Mouse (Mus musculus): ENCODE data around the gene Notum. TPM values are rescaled to one million over a fixed set of nuclear protein-coding genes. Genes with fewer than 3 reads are reported as not detected.
"Not testable (repeated sequence)": the region's sequence is repeated elsewhere in the genome, so short reads cannot be mapped to it uniquely, and the experiment has no call there.

Notum gene
- polyA plus RNA-seq, 1 experiment from 2014 or later, result 0.57 TPM

DNA sequence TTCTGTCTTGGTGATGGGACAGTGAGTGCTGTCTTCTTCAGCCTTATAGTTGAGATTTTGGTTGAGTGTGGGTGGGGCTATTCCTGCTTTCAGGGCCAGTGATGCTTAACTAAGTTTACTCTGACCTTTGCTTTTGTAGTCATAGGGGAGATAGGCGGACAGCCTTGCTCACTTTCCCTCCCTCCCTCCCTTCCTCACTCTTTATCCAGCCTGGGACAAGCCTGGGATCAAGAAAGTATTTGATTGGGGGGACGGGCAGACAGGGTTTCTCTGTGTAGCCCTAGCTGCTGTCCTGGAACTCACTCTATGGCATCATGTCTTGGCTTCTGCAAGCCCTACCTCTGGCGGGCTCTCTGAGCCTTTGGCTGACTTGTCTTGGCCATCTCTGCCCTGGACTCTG lies 32.5 kb upstream of the Notum start:
- no peaks in the 10 kb centered on the region for H3K27me3 ChIP-seq (ENCODE audit: poor library complexity, severe bottlenecking)
- no peak overlapping the region for H3K4me3 ChIP-seq
- H3K9me3 ChIP-seq, result peaks cover 6% of the 10 kb centered on the region; the same call in 1 of the 2 replicates
- H3K36me3 ChIP-seq (replicated peaks), result peaks cover 94% of the 10 kb centered on the region
- 73% methylated on average over 3 of the region's 3 CpGs for WGBS
- no peak for DNase-seq (ENCODE audit: extremely low spot score, low spot score)
- peak overlapping the region; percentile 35; the same call in 1 of the 2 replicates for H3K27ac ChIP-seq
- H3K4me1 ChIP-seq, result peaks cover 32% of the 10 kb centered on the region

DNA sequence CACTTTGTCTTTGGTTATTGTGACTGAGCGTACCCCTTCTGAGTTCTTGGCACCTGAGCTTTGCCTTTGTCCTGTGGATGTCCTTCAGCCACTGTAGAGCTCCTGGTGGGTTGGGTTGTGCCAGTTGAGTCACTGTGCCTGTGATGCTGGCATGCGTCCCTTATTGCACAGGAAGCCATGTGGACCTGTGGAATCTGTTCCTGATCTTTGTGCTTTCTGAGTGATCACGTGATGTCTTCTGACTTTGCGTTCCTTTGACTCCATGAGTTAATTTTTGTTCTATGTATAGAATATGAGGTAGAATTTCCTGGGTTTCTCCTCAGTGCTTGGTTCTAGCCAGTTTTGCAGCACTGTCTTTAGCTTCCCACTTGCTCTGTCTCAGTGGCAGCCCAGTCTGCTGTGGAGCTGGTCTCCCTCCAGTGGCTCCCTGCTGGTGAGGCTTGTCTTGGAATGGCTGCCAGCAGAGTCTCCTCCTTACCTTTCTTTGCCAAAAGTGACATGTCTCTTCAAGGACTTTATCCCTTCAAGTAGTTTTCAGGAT lies 31.6 kb upstream of the Notum start:
- Histone ChIP-seq H3K27ac (no peak overlapping the region), H3K36me3 (replicated peaks) (peaks cover 94% of the 10 kb centered on the region), H3K9me3 (peaks cover 6% of the 10 kb centered on the region; the same call in 1 of the 2 replicates), H3K4me1 (peaks cover 26% of the 10 kb centered on the region), H3K4me3 (no peak overlapping the region), H3K27me3 (ENCODE audit: poor library complexity, severe bottlenecking) (no peaks in the 10 kb centered on the region)
- WGBS, result 95% methylated on average over 4 of the region's 4 CpGs
- DNase-seq (ENCODE audit: extremely low spot score, low spot score), result no peak

DNA sequence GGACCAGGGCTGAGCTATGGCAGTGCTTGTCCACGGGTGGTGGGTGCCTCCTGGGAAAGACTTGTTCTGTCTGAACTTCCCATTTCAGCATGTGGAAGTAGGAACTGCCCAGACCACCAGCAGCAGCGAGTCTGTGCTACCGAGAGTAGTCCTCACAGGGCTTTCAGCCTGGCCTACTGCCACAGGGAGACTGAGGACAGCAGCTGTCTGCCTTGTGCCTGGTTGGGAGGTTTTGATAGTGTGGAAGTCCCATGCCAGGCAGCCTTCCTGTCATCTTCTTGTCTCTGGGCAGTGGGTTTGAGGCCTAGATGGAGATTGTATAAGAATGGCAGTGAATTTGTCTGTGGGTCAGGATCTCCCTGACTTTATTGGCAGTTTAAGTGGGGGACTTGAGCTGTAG lies 28.4 kb upstream of the Notum start:
- WGBS, result 86% methylated on average over 3 of the region's 3 CpGs
- H3K4me3 ChIP-seq, result no peak overlapping the region
- peaks cover 95% of the 10 kb centered on the region for H3K36me3 ChIP-seq (replicated peaks)

DNA sequence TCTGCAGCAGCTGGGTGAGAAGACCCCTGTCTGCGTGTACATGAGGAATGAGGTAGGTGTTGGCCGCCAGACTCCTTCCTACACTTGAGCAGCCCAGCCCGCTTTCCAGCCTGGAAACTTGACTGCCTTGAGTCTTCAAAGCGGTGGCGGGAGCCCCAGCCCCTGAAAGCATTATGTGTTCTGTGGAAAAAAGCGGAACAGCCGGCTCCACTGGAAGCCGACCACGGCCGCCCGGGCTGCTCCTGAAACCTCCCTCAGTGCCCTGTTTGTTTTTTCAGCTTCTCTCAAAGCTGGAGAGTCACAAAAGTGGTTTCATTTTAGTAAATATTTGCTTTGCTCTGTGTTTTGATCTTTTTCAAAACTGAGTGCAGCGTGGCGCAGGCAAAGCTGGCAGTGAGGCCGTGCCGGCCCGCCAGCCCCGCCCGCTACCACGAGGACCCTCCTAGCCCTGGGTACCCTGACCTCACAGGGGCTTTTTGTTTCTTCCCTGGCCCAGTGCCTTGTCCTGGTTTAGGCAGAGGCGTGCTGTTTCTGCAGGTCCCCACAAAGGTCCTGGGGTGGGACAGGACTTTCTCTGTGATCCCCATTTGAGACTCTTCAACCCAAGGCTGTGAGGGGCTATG lies 25.8 kb upstream of the Notum start:
- Histone ChIP-seq H3K9me3 (no peaks in the 10 kb centered on the region), H3K4me1 (no peaks in the 10 kb centered on the region), H3K27me3 (ENCODE audit: poor library complexity, severe bottlenecking) (no peaks in the 10 kb centered on the region), H3K36me3 (replicated peaks) (peaks cover 89% of the 10 kb centered on the region), H3K4me3 (no peak overlapping the region), H3K27ac (no peak overlapping the region)
- DNase-seq (ENCODE audit: extremely low spot score, low spot score), result no peak
- 91% methylated on average over 20 of the region's 20 CpGs for WGBS

More for the DNA sequence above, 28.4 kb upstream of the Notum start:
- Histone ChIP-seq H3K27ac (no peak overlapping the region), H3K9me3 (no peaks in the 10 kb centered on the region), H3K27me3 (ENCODE audit: poor library complexity, severe bottlenecking) (no peaks in the 10 kb centered on the region), H3K4me1 (peaks cover 5% of the 10 kb centered on the region)
- DNase-seq (ENCODE audit: extremely low spot score, low spot score), result no peak

DNA sequence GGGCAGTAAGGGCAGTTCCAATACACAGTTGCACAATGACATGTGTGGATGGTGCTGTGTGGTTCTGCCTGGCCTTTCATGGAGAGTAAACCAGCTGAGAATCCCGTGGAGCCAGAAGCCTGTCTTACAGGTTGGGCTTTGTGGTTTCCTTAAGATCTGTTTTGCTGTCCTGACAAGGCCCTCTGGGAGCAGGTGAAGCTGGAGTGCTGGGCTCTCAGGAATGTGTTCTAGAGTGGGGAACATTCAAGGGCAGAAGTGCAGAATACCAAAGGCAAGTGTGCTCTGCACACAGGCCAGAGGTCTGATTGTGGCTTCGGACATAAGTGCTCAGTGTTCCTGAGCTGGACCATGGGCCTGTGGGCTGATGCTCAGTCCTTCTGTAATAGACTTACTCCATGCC lies 23.7 kb upstream of the Notum start:
- Histone ChIP-seq H3K4me3 (no peak overlapping the region), H3K36me3 (replicated peaks) (peaks cover 90% of the 10 kb centered on the region), H3K4me1 (no peaks in the 10 kb centered on the region), H3K27me3 (ENCODE audit: poor library complexity, severe bottlenecking) (no peaks in the 10 kb centered on the region), H3K9me3 (no peaks in the 10 kb centered on the region), H3K27ac (no peak overlapping the region)
- DNase-seq (ENCODE audit: extremely low spot score, low spot score), result no peak
- WGBS, result 92% methylated on average over 2 of the region's 2 CpGs

DNA sequence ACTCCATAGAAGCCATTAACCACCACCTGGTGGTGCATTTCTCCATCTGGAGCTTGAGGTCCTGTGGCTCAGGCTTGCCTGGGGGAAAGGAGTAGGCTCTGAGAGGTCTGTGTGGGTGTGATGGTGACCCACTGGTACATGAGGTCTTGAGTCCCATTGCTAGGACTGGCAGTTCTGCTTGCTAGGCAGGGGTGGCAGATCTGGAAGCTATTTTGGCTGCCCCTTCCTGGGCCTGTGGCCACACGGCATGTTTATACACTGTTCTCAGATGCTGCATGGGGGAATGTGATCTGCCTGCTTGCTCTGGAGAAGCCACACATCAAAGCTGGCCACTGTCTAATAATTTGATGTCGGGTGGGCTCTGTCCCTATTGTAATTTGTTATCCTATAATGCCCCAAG lies 23.1 kb upstream of the Notum start:
- 91% methylated on average over 2 of the region's 2 CpGs for WGBS

DNA sequence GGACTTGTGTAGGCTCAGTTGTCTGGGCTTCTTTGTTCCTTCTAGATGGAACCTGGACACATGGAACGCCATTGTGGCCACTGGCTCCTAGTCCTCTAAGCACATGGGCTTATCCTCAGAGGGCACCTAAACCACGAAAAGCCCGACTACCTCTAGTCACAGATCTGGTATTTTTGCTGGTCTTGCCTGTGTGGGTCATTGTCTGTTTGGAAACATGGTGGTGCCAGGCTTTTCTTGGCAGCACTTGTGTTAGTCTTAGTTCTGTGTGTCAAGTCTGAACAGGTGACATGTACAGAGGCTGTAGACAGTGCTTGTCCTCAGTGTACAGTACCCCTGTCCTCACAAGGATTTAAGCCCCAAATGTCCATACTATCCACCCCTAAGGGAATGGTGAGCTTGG lies 22.6 kb upstream of the Notum start:
- Histone ChIP-seq H3K4me1 (no peaks in the 10 kb centered on the region), H3K4me3 (no peak overlapping the region), H3K36me3 (replicated peaks) (peaks cover 90% of the 10 kb centered on the region), H3K27me3 (ENCODE audit: poor library complexity, severe bottlenecking) (no peaks in the 10 kb centered on the region), H3K9me3 (no peaks in the 10 kb centered on the region), H3K27ac (no peak overlapping the region)
- DNase-seq (ENCODE audit: extremely low spot score, low spot score), result no peak
- WGBS, result 93% methylated on average over 3 of the region's 3 CpGs

More for the DNA sequence above, 23.1 kb upstream of the Notum start:
- no peaks in the 10 kb centered on the region for H3K4me1 ChIP-seq
- no peaks in the 10 kb centered on the region for H3K9me3 ChIP-seq
- H3K36me3 ChIP-seq (replicated peaks), result peaks cover 90% of the 10 kb centered on the region
- H3K4me3 ChIP-seq, result no peak overlapping the region
- no peak overlapping the region for H3K27ac ChIP-seq
- DNase-seq (ENCODE audit: extremely low spot score, low spot score), result no peak
- H3K27me3 ChIP-seq (ENCODE audit: poor library complexity, severe bottlenecking), result no peaks in the 10 kb centered on the region

DNA sequence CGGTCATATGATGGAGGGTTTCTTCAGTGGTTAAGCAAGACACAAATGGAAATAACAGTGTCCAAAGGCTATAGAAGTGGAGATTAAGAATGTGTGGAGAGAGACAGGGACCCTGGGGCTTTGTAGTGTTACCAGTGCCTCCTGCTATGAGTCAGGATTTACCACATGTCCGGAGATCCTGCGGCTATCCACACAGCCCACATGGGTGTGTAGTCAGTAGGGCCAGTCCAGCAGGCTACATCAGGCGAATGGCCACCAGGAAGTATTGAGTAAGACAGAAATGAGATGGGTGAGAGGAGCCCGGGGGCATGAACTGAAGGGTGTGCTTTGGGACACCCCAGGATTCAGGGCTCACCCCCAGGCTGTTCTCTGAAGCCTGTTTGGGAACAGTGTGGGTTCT lies 21.7 kb upstream of the Notum start:
- Histone ChIP-seq H3K4me3 (no peak overlapping the region), H3K27me3 (ENCODE audit: poor library complexity, severe bottlenecking) (no peaks in the 10 kb centered on the region), H3K4me1 (no peaks in the 10 kb centered on the region), H3K27ac (no peak overlapping the region), H3K36me3 (replicated peaks) (peaks cover 90% of the 10 kb centered on the region), H3K9me3 (no peaks in the 10 kb centered on the region)
- WGBS, result 95% methylated on average over 5 of the region's 5 CpGs
- DNase-seq (ENCODE audit: extremely low spot score, low spot score), result no peak

DNA sequence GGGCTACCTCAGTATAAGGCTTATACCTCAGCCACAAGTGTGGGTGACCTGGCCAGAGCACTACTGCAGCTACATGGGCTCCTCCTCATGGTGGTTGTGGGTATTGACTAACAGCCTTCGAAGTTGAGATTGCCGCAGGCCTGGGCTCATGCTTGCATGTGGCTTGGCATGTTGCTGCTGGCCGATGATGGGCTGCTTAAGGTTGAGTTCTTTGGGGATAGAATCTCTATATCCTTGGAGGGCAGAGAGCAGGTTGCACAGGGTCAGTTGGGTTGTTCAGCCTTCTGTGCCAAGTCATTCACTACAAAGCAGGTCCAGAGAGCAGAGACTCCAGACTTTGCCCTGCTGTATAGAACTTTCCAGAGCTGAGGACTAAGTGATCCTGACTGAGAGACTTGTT lies 18.9 kb upstream of the Notum start:
- 85% methylated on average over 3 of the region's 3 CpGs for WGBS
- Histone ChIP-seq H3K27ac (no peak overlapping the region), H3K4me3 (no peak overlapping the region), H3K4me1 (0 out of 2 replicates have a peak, but pooled peaks cover 4% of the 10 kb centered on the region), H3K27me3 (ENCODE audit: poor library complexity, severe bottlenecking) (no peaks in the 10 kb centered on the region), H3K36me3 (replicated peaks) (peaks cover 88% of the 10 kb centered on the region), H3K9me3 (no peaks in the 10 kb centered on the region)
- no peak for DNase-seq (ENCODE audit: extremely low spot score, low spot score)

DNA sequence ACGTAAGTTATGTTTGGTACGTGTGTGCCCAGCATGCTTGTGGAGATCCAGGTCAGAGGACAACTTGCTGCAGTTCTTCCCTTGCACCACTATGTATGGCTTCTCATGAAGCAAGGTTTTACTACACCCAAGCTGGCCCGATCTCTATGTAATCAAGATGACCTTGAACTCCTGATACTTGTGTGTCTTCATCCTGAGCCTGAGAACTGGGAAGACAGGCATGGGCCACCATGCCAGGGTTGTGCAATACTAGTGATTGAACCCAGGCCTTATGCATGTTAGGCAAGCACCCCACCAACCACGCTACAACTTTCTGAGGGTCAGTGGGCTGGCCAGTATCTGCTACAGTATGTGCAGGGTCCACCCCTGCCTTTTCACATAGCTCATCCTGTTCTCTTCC lies 16.0 kb upstream of the Notum start:
- no peak for DNase-seq (ENCODE audit: extremely low spot score, low spot score)
- Histone ChIP-seq H3K36me3 (replicated peaks) (peaks cover 72% of the 10 kb centered on the region), H3K27ac (no peak overlapping the region), H3K9me3 (no peaks in the 10 kb centered on the region), H3K27me3 (ENCODE audit: poor library complexity, severe bottlenecking) (no peaks in the 10 kb centered on the region), H3K4me1 (peaks cover 28% of the 10 kb centered on the region), H3K4me3 (no peak overlapping the region)
- 98% methylated on average over 4 of the region's 4 CpGs for WGBS

DNA sequence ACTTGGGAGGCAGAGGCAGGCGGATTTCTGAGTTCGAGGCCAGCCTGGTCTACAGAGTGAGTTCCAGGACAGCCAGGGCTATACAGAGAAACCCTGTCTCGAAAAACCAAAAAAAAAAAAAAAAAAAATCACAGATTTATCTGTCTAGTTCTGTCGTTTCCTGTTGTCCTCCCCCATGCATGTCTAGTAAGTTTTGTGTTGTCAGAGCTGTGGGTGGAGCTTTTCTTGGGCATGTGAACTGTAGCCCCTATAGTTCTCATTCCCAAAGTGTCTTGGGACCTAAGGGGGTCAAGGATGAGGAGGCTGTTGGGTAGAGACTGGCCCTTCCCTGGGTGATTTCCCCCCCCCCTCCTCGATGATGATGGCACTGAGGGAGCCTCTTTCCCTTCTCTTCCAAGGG lies 14.9 kb upstream of the Notum start:
- H3K27me3 ChIP-seq (ENCODE audit: poor library complexity, severe bottlenecking); H3K4me3 ChIP-seq; H3K9me3 ChIP-seq; DNase-seq (ENCODE audit: extremely low spot score, low spot score); H3K27ac ChIP-seq: not testable (repeated sequence)
- WGBS, result 80% methylated on average over 5 of the region's 5 CpGs
- Histone ChIP-seq H3K4me1 (peaks cover 28% of the 10 kb centered on the region), H3K36me3 (replicated peaks) (peaks cover 63% of the 10 kb centered on the region)

DNA sequence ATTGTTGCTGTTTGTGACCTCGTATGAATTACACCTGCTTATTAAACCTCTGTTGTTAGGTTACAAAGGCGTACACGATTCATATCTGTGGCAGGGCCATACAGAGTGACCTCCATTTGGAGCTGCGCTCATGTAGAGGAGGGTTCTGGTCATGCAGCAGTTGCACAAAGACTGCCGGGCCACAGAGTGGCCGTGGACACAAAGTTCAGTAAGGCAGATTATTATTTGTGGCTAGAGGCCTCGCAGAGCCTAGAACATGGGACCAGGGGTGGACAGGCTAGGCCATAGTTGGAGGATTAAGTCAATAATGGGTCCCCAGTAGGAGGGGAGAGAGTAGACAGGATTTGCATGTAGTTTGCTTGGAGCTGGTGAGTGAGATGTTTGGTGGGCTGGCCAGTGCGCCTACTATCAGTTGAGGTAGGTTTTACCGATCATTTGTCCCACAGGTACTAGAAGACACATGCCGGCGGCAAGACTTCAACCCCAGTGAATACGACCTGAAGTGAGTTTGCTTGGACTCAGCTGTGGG lies 12.7 kb upstream of the Notum start:
- Histone ChIP-seq H3K4me3 (peak overlapping the region; percentile 73), H3K4me1 (peaks cover 28% of the 10 kb centered on the region), H3K27me3 (ENCODE audit: poor library complexity, severe bottlenecking) (no peaks in the 10 kb centered on the region), H3K9me3 (no peaks in the 10 kb centered on the region), H3K27ac (peak overlapping the region; percentile 97), H3K36me3 (replicated peaks) (peaks cover 41% of the 10 kb centered on the region)
- DNase-seq (ENCODE audit: extremely low spot score, low spot score), result no peak
- 44% methylated on average over 12 of the region's 12 CpGs for WGBS

DNA sequence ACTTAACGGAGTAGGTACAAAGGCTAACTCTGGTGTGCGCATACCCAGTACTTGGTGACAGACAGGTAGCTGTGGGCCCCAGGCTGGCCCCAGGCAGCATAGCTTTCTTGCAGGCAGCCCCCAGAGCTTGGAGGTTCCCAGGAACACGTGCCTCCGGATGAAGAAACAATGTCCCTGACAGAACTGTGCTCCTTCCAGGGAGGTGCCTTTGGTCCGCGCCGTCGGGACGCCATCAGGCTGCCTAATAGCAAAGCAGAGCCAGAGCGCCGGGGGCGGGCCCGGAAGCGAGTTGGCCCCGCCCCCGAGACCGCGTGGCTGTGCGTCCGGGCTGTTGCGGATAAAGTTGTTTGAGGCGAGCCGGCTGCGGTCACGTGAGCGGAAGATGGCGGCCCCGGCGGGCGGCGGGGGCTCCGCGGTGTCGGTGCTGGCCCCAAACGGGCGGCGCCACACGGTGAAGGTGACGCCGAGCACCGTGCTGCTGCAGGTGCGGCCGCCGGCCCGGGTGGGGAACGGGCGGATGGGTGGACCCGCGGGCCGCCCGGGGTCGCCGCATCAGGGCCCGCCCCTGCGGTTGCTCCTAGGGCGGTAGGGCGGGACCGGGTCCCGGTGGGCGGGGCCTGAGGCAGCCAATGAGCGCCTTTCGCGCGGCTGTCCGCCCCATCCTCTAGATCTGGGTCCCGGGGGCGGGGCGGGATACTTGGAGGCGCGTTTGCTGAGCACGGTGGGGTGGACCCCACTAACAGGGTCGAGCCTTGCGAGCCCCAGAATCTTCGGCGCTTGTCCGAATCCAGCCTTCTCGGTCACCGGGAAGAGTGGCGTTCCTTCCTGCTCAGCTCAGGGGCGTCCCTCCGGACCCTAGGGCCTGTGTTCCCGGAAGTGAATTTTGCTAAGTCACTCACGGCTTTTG lies 12.0 kb upstream of the Notum start, which contains the start of gene Aspscr1:
Aspscr1 (plus strand) TSS at position 287 of the 907 bp plus-strand sequence.
- H3K27ac ChIP-seq, result peak within 1 kb of the TSS; percentile 97
- no peaks in the 10 kb centered on the region for H3K27me3 ChIP-seq (ENCODE audit: poor library complexity, severe bottlenecking)
- peak within 1 kb of the TSS; percentile 73 for H3K4me3 ChIP-seq
- peaks cover 34% of the 10 kb centered on the region for H3K36me3 ChIP-seq (replicated peaks)
- peaks cover 28% of the 10 kb centered on the region for H3K4me1 ChIP-seq
- no peaks in the 10 kb centered on the region for H3K9me3 ChIP-seq
- peak; percentile 94 for DNase-seq (ENCODE audit: extremely low spot score, low spot score)
- 1% methylated on average over 83 of the region's 83 CpGs for WGBS
